Comparison of ENCODE assay signal across 13 mouse cellular contexts in the genomic region with DNA sequence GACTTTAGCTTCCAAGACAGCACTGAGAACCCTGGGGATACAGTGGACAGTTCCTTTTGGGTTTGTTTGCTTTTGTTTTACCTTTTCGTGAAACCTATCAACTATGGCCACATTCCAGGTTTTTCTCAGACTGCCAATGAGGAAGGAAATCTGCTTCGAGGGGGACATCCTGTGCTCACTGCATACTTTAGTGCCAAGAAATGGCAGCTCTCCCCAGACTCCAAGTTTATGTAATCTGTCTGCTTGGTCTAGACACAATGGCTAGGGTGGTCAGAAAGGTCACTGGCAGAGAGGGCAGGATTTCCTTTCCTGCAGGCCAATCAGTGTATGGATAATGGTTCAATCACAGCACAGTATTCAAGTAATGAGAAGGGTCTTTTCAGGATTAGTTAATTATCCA. TPM values are rescaled to one million over a fixed set of nuclear protein-coding genes. Genes with fewer than 3 reads are reported as not detected.
DNase-seq lines count a peak whose midpoint lies in the region; ATAC-seq lines count a peak whose summit lies in the region.
"Had no signal": no experiment of that assay in that cellular context is flagged by ENCODE, and none has a peak within 500 bp of the region (broad histone marks: within the 10 kb centered on the region; RNA-seq: fewer than 3 reads in every experiment).

No protein-coding gene starts in this region.

- H3K4me2 ChIP-seq in heart, embryonic 11.5 days = no peak overlapping the region

- ATAC-seq in heart, embryonic 11.5 days (replicated peaks; ENCODE audit: insufficient number of reproducible peaks, low FRiP score, low TSS enrichment) = peak; percentile 46; the same call in 1 of the 2 replicates
- ATAC-seq in hematopoietic stem cell, adult 5-6 weeks (replicated peaks in 1 of 2; ENCODE audit: insufficient read depth in 1 of 2, low FRiP score in 2 of 2, low TSS enrichment in 1 of 2, low read depth in 1 of 2, poor library complexity in 2 of 2, severe bottlenecking in 2 of 2) = peak; percentile 66 to 70
- no peak for ATAC-seq in erythroblast, adult 5-6 weeks (replicated peaks; ENCODE audit: low FRiP score, poor library complexity, severe bottlenecking)
- ATAC-seq: Patski had no signal

- H3K36me3 ChIP-seq in heart, embryonic 11.5 days (ENCODE audit: control insufficient read depth, insufficient read depth, low read length) = no peaks in the 10 kb centered on the region
- H3K36me3 ChIP-seq: limb, embryonic 10.5 days had no signal

- H3K27me3 ChIP-seq in heart, embryonic 11.5 days (ENCODE audit: control insufficient read depth, insufficient read depth, low read length) = no peaks in the 10 kb centered on the region
- H3K27me3 ChIP-seq: Patski had no signal

- DNase-seq in heart, adult 11 months = peak; percentile 97
- no peak for DNase-seq in heart, postnatal 36 days
- DNase-seq in lung, postnatal 14 days = peak; percentile 34
- no peak for DNase-seq in frontal cortex, adult 2 months (ENCODE audit: extremely low spot score in 1 of 2, low spot score in 1 of 2)
- DNase-seq in testis, postnatal 14 days (ENCODE audit: low spot score) = no peak
- DNase-seq: cerebellum, postnatal 14 days; spleen, adult 18-20 months; thymus, postnatal 14 days had no signal

- WGBS in heart, embryonic 11.5 days (ENCODE audit: insufficient replicate concordance) = 59% methylated on average over 2 of the region's 2 CpGs

- intact Hi-C loops in heart, postnatal 36 days (cut with DNase I) = no loop called here

- H3K4me1 ChIP-seq in heart, embryonic 11.5 days (ENCODE audit: control insufficient read depth, insufficient read depth, low read length) = no peaks in the 10 kb centered on the region; the same call in 1 of the 2 replicates

- H3K9me3 ChIP-seq in heart, embryonic 11.5 days (replicated peaks; ENCODE audit: control insufficient read depth, low read length) = no peaks in the 10 kb centered on the region
- H3K9me3 ChIP-seq: limb, embryonic 10.5 days had no signal

- no peak overlapping the region for H3K4me3 ChIP-seq in heart, embryonic 11.5 days (ENCODE audit: low read depth, low read length)
- H3K4me3 ChIP-seq: limb, embryonic 10.5 days had no signal

- no peak overlapping the region for H3K27ac ChIP-seq in heart, embryonic 11.5 days (ENCODE audit: low read depth, low read length)
- H3K27ac ChIP-seq: limb, embryonic 10.5 days had no signal

- H3K9ac ChIP-seq in heart, embryonic 11.5 days (ENCODE audit: low read depth, low read length) = no peak overlapping the region

RNA-seq across cellular contexts. Expression of gene Cmss1, which starts 24.7 kb away (rescaled TPM):
- total RNA-seq in heart, postnatal 36 days (2021) = 10 to 100 TPM; 66.4 to 77.2 TPM
- polyA plus RNA-seq in heart, embryonic 11.5 days (2014; fragmentation: Nextera tagmentation; extraction: Ambion mirVana) = 34.2 and 36.6 TPM in 2 replicates
- 83.8 and 89.4 TPM in 2 replicates for total RNA-seq in hematopoietic stem cell, adult 5-6 weeks (2017)
- 8.8 and 9.5 TPM in 2 replicates for polyA plus RNA-seq in frontal cortex, adult 2 months (2012; rRNA removed)
- total RNA-seq in erythroblast, adult 5-6 weeks (2015; ENCODE audit: low replicate concordance) = 2.5 and 16.9 TPM in 2 replicates
- total RNA-seq in erythroblast, adult 5-6 weeks (2017; ENCODE audit: low replicate concordance) = 7.4 and 12.1 TPM in 2 replicates

Comparison
In these comparisons a context has a peak if more than half of its experiments do, and no peak if none do; other contexts are left out.
1. DNase-seq: peak in heart, adult 11 months (single experiment) and lung, postnatal 14 days (single experiment); none in heart, postnatal 36 days (0 of 2), frontal cortex, adult 2 months (0 of 2) and testis, postnatal 14 days (single experiment).